Mouse (Mus musculus) G1E (cell line): ENCODE data around the gene Abca1. TPM values are rescaled to one million over a fixed set of nuclear protein-coding genes. Genes with fewer than 3 reads are reported as not detected.

Experiments
- ATAC-seq: 2 replicates; pipeline ENCODE4 v1.8.0; 2016; ENCODE audit warnings: mild to moderate bottlenecking; ENCODE audit not compliant: insufficient number of reproducible peaks, poor library complexity, low FRiP score, severe bottlenecking; ENCODE audit errors: extremely low read depth
- DNase-seq: peaks from one replicate; pipeline ENCODE4 v3.0.0; 2012; ENCODE audit warnings: low spot score
- H3K27me3 ChIP-seq: 2 replicates; pipeline ENCODE4 v1.6.1; 2012; ENCODE audit warnings: mild to moderate bottlenecking, low read length, inconsistent platforms; ENCODE audit not compliant: insufficient read depth
- H3K36me3 ChIP-seq: replicated peaks from 2 replicates; pipeline ENCODE3; 2012; ENCODE audit warnings: mild to moderate bottlenecking, inconsistent platforms
- H3K4me1 ChIP-seq: 2 replicates; pipeline ENCODE4 v1.6.1; 2012; ENCODE audit warnings: low read depth, low read length, inconsistent platforms, mixed read lengths; ENCODE audit not compliant: insufficient read depth
- H3K4me3 ChIP-seq: 2 replicates; pipeline ENCODE4 v1.5.1; 2012; ENCODE audit warnings: low read depth, mild to moderate bottlenecking, inconsistent platforms, low read length, moderate library complexity, mixed read lengths
- H3K9me3 ChIP-seq: replicated peaks from 2 replicates; pipeline ENCODE4 v1.6.1; 2012; ENCODE audit warnings: inconsistent platforms
- CTCF ChIP-seq: IDR thresholded peaks from 2 replicates; pipeline ENCODE4 v1.5.1; 2012; ENCODE audit warnings: low read depth, low read length, inconsistent platforms, mixed read lengths
- GATA1 ChIP-seq: IDR thresholded peaks from 2 replicates; pipeline ENCODE4 v1.6.1; 2012; ENCODE audit warnings: borderline replicate concordance, low read length, inconsistent platforms, mixed read lengths
- GATA2 ChIP-seq: IDR thresholded peaks from 2 replicates; pipeline ENCODE4 v1.6.1; 2012; ENCODE audit warnings: low read depth, low read length, inconsistent platforms, borderline replicate concordance
- POLR2AphosphoS5 ChIP-seq: IDR thresholded peaks from 2 replicates; pipeline ENCODE4 v1.6.1; 2012; ENCODE audit warnings: low read depth, low read length, inconsistent platforms; ENCODE audit not compliant: insufficient replicate concordance
- TAL1 ChIP-seq: conservative IDR thresholded peaks from 2 replicates; pipeline ENCODE4 v1.6.1; 2012; ENCODE audit warnings: low read depth, low read length, inconsistent platforms, mixed read lengths
- polyA plus RNA-seq: library from polyadenylated mRNA; stranded (reverse); fragments of >175 nt; gene quantifications from 2 replicates; pipeline ENCODE4 v1.2.3, GENCODE M21; 2012
- total RNA-seq, 2 experiments: library from RNA; stranded (forward) in 1 of 2; stranded (reverse) in 1 of 2; fragments of 200-1000 nt in 1 of 2; fragments of >200 nt in 1 of 2; fragmentation: Nextera tagmentation in 1 of 2; gene quantifications; 2 replicates each; pipeline ENCODE4 v1.2.3; 2014 to 2017

Abca1 gene
- total and polyA plus RNA-seq, 3 experiments = 2.1 to 23.0 (median 4.6) TPM

DNA sequence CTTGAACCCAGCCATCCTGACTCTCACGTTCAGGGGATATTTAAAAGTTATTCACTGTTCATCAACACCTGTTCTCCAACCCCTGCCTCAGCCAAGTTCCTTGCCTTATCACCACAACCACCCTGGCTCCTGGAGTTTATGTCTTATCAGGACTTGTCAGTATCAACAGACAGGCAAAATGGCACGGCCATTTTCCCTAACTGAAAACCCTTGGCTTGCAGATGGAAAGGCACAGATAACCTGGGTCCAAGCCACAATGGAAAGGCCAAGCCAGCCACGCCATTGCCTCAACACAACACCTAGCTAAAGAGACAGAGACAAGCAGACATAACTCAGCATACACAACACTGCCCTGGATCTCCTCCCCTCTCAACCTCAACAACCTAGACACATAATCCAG, 38.6 kb downstream of the Abca1 start:
- Histone ChIP-seq H3K4me3 (peak overlapping the region; percentile 46; the same call in 1 of the 2 replicates), H3K27me3 (no peaks in the 10 kb centered on the region), H3K36me3 (peaks cover 70% of the 10 kb centered on the region), H3K4me1 (peaks cover 91% of the 10 kb centered on the region), H3K9me3 (no peaks in the 10 kb centered on the region)
- TF ChIP-seq CTCF (no peak), GATA1 (no peak), TAL1 (peak; percentile 100), GATA2 (0 out of 2 replicates have a peak, but pooled peaks have one; percentile 73), POLR2AphosphoS5 (no peak)
- DNase-seq (peak; percentile 50), ATAC-seq (peak; percentile 81)

- peaks cover 95% of the 10 kb centered on the region for H3K4me1 ChIP-seq
- no peak overlapping the region; the same call in 1 of the 2 replicates for H3K4me3 ChIP-seq
- H3K27me3 ChIP-seq = no peaks in the 10 kb centered on the region
- ATAC-seq (no peak), DNase-seq (peak; percentile 6)
- H3K36me3 ChIP-seq = peaks cover 70% of the 10 kb centered on the region
- TF ChIP-seq POLR2AphosphoS5 (no peak), GATA1 (no peak), CTCF (no peak), GATA2 (no peak), TAL1 (no peak)
- H3K9me3 ChIP-seq = no peaks in the 10 kb centered on the region
These were observed 39.5 kb downstream of the Abca1 start for GRCm38 (mm10) chr4:53120038-53120685.

DNA sequence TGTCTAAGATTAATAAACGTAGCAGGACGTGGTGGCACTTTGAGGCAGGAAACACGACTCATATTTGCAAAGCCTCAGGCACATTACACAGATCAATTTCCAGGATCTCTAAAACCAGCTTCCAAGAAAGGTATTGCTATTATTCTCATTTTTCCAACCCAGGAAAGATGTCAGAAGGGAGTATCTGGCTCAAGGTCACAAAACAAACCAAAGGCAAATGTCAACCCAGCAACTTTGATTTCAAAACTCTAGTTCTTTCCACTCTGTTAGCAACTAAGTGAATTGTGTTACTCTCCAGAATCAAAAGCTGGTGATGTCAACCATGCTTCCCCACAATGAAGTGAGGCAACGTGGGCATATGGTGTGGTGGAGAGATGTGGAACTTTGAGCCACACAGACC, 41.1 kb downstream of the Abca1 start:
- peaks cover 86% of the 10 kb centered on the region for H3K4me1 ChIP-seq

DNA sequence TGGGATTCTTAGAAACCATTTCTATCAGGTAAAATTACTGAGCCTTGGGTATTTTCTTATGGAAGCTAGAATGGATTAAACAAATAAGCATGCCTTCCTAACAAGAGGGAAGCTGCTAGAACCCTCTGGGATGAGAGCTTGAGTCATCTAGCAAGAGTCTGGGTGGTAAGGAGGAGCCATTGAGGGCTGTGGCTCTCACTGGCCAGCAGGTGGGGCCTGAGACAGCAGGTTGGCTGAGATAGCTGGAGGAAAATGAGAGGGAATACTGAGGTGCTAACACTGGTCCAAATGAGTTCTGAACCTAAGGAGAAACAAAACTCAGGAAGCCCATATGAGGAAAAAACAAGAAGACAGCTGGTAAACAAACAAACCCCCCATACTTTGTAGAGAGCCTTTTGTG, 42.1 kb downstream of the Abca1 start:
- DNase-seq (no peak), ATAC-seq (no peak)
- H3K36me3 ChIP-seq = peaks cover 67% of the 10 kb centered on the region
- H3K27me3 ChIP-seq = no peaks in the 10 kb centered on the region
- no peak overlapping the region for H3K4me3 ChIP-seq
- H3K9me3 ChIP-seq = no peaks in the 10 kb centered on the region
- H3K4me1 ChIP-seq = peaks cover 79% of the 10 kb centered on the region
- peak; percentile 37; the same call in 1 of the 2 replicates for TF ChIP-seq CTCF
- no peak for TF ChIP-seq TAL1
- TF ChIP-seq GATA2 = no peak
- TF ChIP-seq POLR2AphosphoS5 = no peak
- TF ChIP-seq GATA1 = no peak

More for the DNA sequence above, 41.1 kb downstream of the Abca1 start:
- Histone ChIP-seq H3K27me3 (no peaks in the 10 kb centered on the region), H3K4me3 (no peak overlapping the region), H3K36me3 (peaks cover 68% of the 10 kb centered on the region), H3K9me3 (no peaks in the 10 kb centered on the region)
- DNase-seq (no peak), ATAC-seq (no peak)
- TF ChIP-seq CTCF = no peak
- no peak for TF ChIP-seq GATA2
- no peak for TF ChIP-seq GATA1
- TF ChIP-seq POLR2AphosphoS5 = no peak
- no peak for TF ChIP-seq TAL1

DNA sequence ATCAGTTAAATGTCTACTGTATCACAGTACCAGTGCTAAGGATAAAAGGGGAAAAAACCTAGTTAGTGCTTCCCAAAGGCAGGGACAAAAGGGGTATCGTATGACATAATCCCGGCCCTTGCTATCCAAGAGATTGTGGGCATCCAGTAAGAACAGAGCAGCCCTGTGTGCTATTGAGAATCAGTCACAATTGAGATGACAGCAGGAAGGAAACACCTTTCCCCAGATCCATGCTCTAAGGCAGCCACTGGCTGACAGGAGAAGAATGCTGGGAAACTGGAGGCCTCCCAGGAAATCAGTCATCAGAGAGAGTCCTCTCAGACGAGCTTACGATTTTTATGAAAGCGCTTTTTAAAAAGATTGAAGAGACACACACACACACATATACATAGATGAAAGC, 42.6 kb downstream of the Abca1 start:
- no peak for ATAC-seq
- Histone ChIP-seq H3K4me1 (peaks cover 78% of the 10 kb centered on the region), H3K27me3 (no peaks in the 10 kb centered on the region), H3K36me3 (peaks cover 67% of the 10 kb centered on the region), H3K9me3 (no peaks in the 10 kb centered on the region), H3K4me3 (no peak overlapping the region)
- no peak for DNase-seq
- TF ChIP-seq CTCF = no peak
- no peak for TF ChIP-seq POLR2AphosphoS5

GRCm38 (mm10) chr4:53115866-53116265, 43.8 kb downstream of the Abca1 start:
- H3K36me3 ChIP-seq = peaks cover 76% of the 10 kb centered on the region
- no peaks in the 10 kb centered on the region for H3K27me3 ChIP-seq
- peaks cover 71% of the 10 kb centered on the region for H3K4me1 ChIP-seq
- ATAC-seq = no peak
- TF ChIP-seq POLR2AphosphoS5 = no peak
- no peak for TF ChIP-seq GATA2
- no peak for TF ChIP-seq TAL1
- no peak for TF ChIP-seq GATA1
- no peak for TF ChIP-seq CTCF
- no peak overlapping the region for H3K4me3 ChIP-seq
- peak; percentile 45 for DNase-seq
- H3K9me3 ChIP-seq = no peaks in the 10 kb centered on the region

DNA sequence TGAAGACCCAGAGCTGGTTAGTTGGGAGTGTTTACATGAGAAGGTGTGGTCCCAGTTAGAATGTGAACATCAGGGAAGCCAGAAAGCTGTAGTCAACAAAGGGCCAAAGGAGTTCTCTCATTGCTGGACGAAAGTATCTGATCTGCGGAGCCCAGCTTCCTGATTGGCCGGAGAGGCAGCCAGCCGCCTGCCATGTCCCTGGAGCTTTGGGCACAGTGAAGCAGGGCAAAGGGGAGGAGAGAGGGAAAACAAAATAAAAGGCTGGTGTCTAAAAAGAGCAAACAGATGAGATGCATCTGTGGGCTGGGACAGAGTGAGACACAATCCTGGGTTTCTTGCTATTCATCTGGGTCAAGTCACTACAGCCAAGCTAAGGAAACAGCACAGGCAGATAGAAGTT, 44.3 kb downstream of the Abca1 start:
- no peak for ATAC-seq
- Histone ChIP-seq H3K36me3 (peaks cover 73% of the 10 kb centered on the region), H3K9me3 (no peaks in the 10 kb centered on the region), H3K4me1 (peaks cover 70% of the 10 kb centered on the region), H3K4me3 (no peak overlapping the region), H3K27me3 (no peaks in the 10 kb centered on the region)
- TF ChIP-seq TAL1 = no peak
- TF ChIP-seq CTCF = no peak
- no peak for TF ChIP-seq GATA1
- TF ChIP-seq POLR2AphosphoS5 = no peak
- no peak for TF ChIP-seq GATA2
- DNase-seq = no peak
